Mouse (Mus musculus) bone marrow macrophage, adult 2 months (primary cell): Measurements from ENCODE around the gene Fam181a.

ENCODE experiments used
- CTCF ChIP-seq: IDR thresholded peaks from 2 replicates; pipeline ENCODE4 v1.5.1; 2012; ENCODE audit warnings: low read depth, mild to moderate bottlenecking, low read length, moderate library complexity
- POLR2A ChIP-seq: IDR thresholded peaks from 2 replicates; pipeline ENCODE4 v1.6.1; 2012; ENCODE audit warnings: mild to moderate bottlenecking, low read depth, low read length, borderline replicate concordance

GRCm38 (mm10) chr12:103352735-103353134 is 42.0 kb downstream of the Fam181a start:
- no peak for TF ChIP-seq CTCF
- no peak for TF ChIP-seq POLR2A
